10 mouse cellular contexts compared by ENCODE assay signal in genomic region chr8:13461843-13462242, GRCm38 (mm10). TPM values are rescaled to one million over a fixed set of nuclear protein-coding genes. Genes with fewer than 3 reads are reported as not detected.
DNase-seq lines count a peak whose midpoint lies in the region; ATAC-seq and TF ChIP-seq lines count a peak whose summit lies in the region.
"Had no signal": no experiment of that assay in that cellular context is flagged by ENCODE, and none has a peak within 500 bp of the region (broad histone marks: within the 10 kb centered on the region; RNA-seq: fewer than 3 reads in every experiment).

No protein-coding gene starts in this region.

- peak; percentile 96 for TF ChIP-seq CTCF in gastrocnemius, adult 2 months (IDR thresholded peaks at IDR 0.05)

- H3K36me3 ChIP-seq in neural tube, embryonic 15.5 days, result peaks cover 12% of the 10 kb centered on the region
- no peaks in the 10 kb centered on the region for H3K36me3 ChIP-seq in kidney, embryonic 16.5 days (ENCODE audit: insufficient read depth, low read length)
- no peaks in the 10 kb centered on the region for H3K36me3 ChIP-seq in liver, embryonic 11.5 days (ENCODE audit: control insufficient read depth, insufficient read depth, low read length)

- peak; percentile 74 for DNase-seq in neural tube, embryonic 10.5 days (ENCODE audit: extremely low spot score, low spot score)
- DNase-seq in cerebellum, adult 8-10 months, result peak; percentile 73
- peak; percentile 86 for DNase-seq in gastrocnemius, adult 2 months
- DNase-seq in liver, embryonic 11.5 days (ENCODE audit: low spot score), result peak; percentile 68
- peak; percentile 67 for DNase-seq in retina, postnatal 1 day
- DNase-seq in urinary bladder, adult 2 months (ENCODE audit: low spot score), result peak; percentile 53

- no peak overlapping the region for H3K4me2 ChIP-seq in neural tube, embryonic 15.5 days
- no peak overlapping the region for H3K4me2 ChIP-seq in kidney, embryonic 16.5 days (replicated peaks; ENCODE audit: low read depth, low read length)
- H3K4me2 ChIP-seq in liver, embryonic 11.5 days, result no peak overlapping the region

- intact Hi-C loops in gastrocnemius, adult 2 months (cut with DNase I), result loop anchor here (1.0 kb wide), 1 partner anchor 50 kb away; no protein-coding TSS in a partner anchor

- H3K27ac ChIP-seq in neural tube, embryonic 15.5 days (replicated peaks), result no peak overlapping the region
- peak overlapping the region; percentile 46 for H3K27ac ChIP-seq in gastrocnemius, adult 2 months
- H3K27ac ChIP-seq in kidney, embryonic 16.5 days (ENCODE audit: low read length), result no peak overlapping the region
- H3K27ac ChIP-seq in liver, embryonic 11.5 days (ENCODE audit: low read depth, low read length), result no peak overlapping the region

- H3K9ac ChIP-seq in neural tube, embryonic 15.5 days (replicated peaks), result no peak overlapping the region
- no peak overlapping the region for H3K9ac ChIP-seq in kidney, embryonic 16.5 days (replicated peaks; ENCODE audit: low read length)
- H3K9ac ChIP-seq in liver, embryonic 11.5 days (ENCODE audit: low read depth, low read length), result no peak overlapping the region

- no peaks in the 10 kb centered on the region for H3K4me1 ChIP-seq in neural tube, embryonic 15.5 days
- peaks cover 25% of the 10 kb centered on the region for H3K4me1 ChIP-seq in kidney, embryonic 16.5 days (ENCODE audit: insufficient read depth, low read length)
- H3K4me1 ChIP-seq in liver, embryonic 11.5 days (replicated peaks; ENCODE audit: control insufficient read depth, insufficient read depth, low read length), result no peaks in the 10 kb centered on the region

- no peaks in the 10 kb centered on the region for H3K9me3 ChIP-seq in neural tube, embryonic 15.5 days (replicated peaks)
- no peaks in the 10 kb centered on the region for H3K9me3 ChIP-seq in kidney, embryonic 16.5 days (ENCODE audit: low read length)
- H3K9me3 ChIP-seq in liver, embryonic 11.5 days (ENCODE audit: control insufficient read depth, low read length), result no peaks in the 10 kb centered on the region

- 38% methylated on average over 4 of the region's 4 CpGs for WGBS in neural tube, embryonic 15.5 days
- WGBS in kidney, embryonic 16.5 days, result 44% methylated on average over 4 of the region's 4 CpGs
- 31% methylated on average over 4 of the region's 4 CpGs for WGBS in liver, embryonic 11.5 days

- no peak for ATAC-seq in neural tube, embryonic 15.5 days (ENCODE audit: low FRiP score)
- ATAC-seq in kidney, embryonic 16.5 days (ENCODE audit: low FRiP score, low TSS enrichment), result 0 out of 2 replicates have a peak, but pooled peaks have one; percentile 10
- ATAC-seq in liver, embryonic 11.5 days (replicated peaks; ENCODE audit: low FRiP score), result no peak; the same call in 1 of the 2 replicates

- no peak overlapping the region for H3K4me3 ChIP-seq in neural tube, embryonic 15.5 days (replicated peaks)
- H3K4me3 ChIP-seq in gastrocnemius, adult 2 months, result no peak overlapping the region
- H3K4me3 ChIP-seq in kidney, embryonic 16.5 days (ENCODE audit: low read length), result no peak overlapping the region
- H3K4me3 ChIP-seq in liver, embryonic 11.5 days (ENCODE audit: low read depth, low read length), result no peak overlapping the region
- H3K4me3 ChIP-seq: erythroblast, embryonic 14.5 days had no signal

- no peaks in the 10 kb centered on the region for H3K27me3 ChIP-seq in neural tube, embryonic 15.5 days (replicated peaks)
- no peaks in the 10 kb centered on the region for H3K27me3 ChIP-seq in kidney, embryonic 16.5 days (ENCODE audit: insufficient read depth, low read length)
- no peaks in the 10 kb centered on the region for H3K27me3 ChIP-seq in liver, embryonic 11.5 days (replicated peaks; ENCODE audit: control insufficient read depth, insufficient read depth, low read length)

RNA-seq across cellular contexts. Expression of gene Tmem255b, which starts 26.9 kb away (rescaled TPM):
- 2.1 and 2.9 TPM in 2 replicates for polyA plus RNA-seq in neural tube, embryonic 15.5 days (2015; fragmentation: Nextera tagmentation; extraction: Ambion mirVana)
- total RNA-seq in gastrocnemius, adult 2 months (2021), result 1 to 10 TPM; 2.6 to 3.1 TPM
- polyA plus RNA-seq in kidney, embryonic 16.5 days (2015; fragmentation: Nextera tagmentation; extraction: Ambion mirVana), result 0.95 and 1.4 TPM in 2 replicates
- polyA plus RNA-seq in liver, embryonic 11.5 days (2014; fragmentation: Nextera tagmentation; extraction: Ambion mirVana), result not detected in 2 replicates
- polyA plus RNA-seq in urinary bladder, adult 2 months (2012; rRNA removed), result 4.7 and 4.8 TPM in 2 replicates
- polyA plus RNA-seq: erythroblast, embryonic 14.5 days had no signal

RNA-seq across cellular contexts. Expression of gene Gas6, which starts 32.4 kb away (rescaled TPM):
- polyA plus RNA-seq in neural tube, embryonic 15.5 days (2015; fragmentation: Nextera tagmentation; extraction: Ambion mirVana), result 59.1 and 88.5 TPM in 2 replicates
- total RNA-seq in gastrocnemius, adult 2 months (2021), result 10 to 100 TPM; 63.4 to 87.3 TPM
- 70.1 and 76.9 TPM in 2 replicates for polyA plus RNA-seq in kidney, embryonic 16.5 days (2015; fragmentation: Nextera tagmentation; extraction: Ambion mirVana)
- 3.8 and 5.5 TPM in 2 replicates for polyA plus RNA-seq in liver, embryonic 11.5 days (2014; fragmentation: Nextera tagmentation; extraction: Ambion mirVana)
- polyA plus RNA-seq in urinary bladder, adult 2 months (2012; rRNA removed), result 265 and 305 TPM in 2 replicates

RNA-seq across cellular contexts. Expression of gene Grk1, which starts 57.0 kb away (rescaled TPM):
- polyA plus RNA-seq in neural tube, embryonic 15.5 days (2015; fragmentation: Nextera tagmentation; extraction: Ambion mirVana), result not detected in 2 replicates
- total RNA-seq in gastrocnemius, adult 2 months (2021), result not detected
- polyA plus RNA-seq in kidney, embryonic 16.5 days (2015; fragmentation: Nextera tagmentation; extraction: Ambion mirVana), result not detected in 2 replicates
- polyA plus RNA-seq in liver, embryonic 11.5 days (2014; fragmentation: Nextera tagmentation; extraction: Ambion mirVana), result 0.03 and 0.07 TPM in 2 replicates
- polyA plus RNA-seq in urinary bladder, adult 2 months (2012; rRNA removed), result 0.01 TPM in 2 replicates
- polyA plus RNA-seq: erythroblast, embryonic 14.5 days; neural tube, embryonic 14.5 days had no signal
